Mouse (Mus musculus) stomach, embryonic 14.5 days (tissue): Measurements from ENCODE around the gene Il1r1. TPM values are rescaled to one million over a fixed set of nuclear protein-coding genes. Genes with fewer than 3 reads are reported as not detected.

ENCODE experiments used
- ATAC-seq: fragments of 200-750 bp; cut with Nextera tagmentation; 2 replicates; pipeline ENCODE4 v1.8.0; 2017; ENCODE audit warnings: low read depth, moderate TSS enrichment; ENCODE audit not compliant: insufficient number of reproducible peaks, insufficient read depth, low FRiP score
- H3K27ac ChIP-seq: fragments of 300-500 bp; sonication (generic); 2 replicates; pipeline ENCODE4 v1.5.1; 2014; ENCODE audit warnings: mild to moderate bottlenecking, low read length, moderate library complexity, mixed read lengths
- H3K27me3 ChIP-seq: fragments of 300-500 bp; sonication (generic); 2 replicates; pipeline ENCODE4 v1.6.1; 2014; ENCODE audit warnings: low read length, control low read depth, mixed read lengths; ENCODE audit not compliant: control insufficient read depth, insufficient read depth
- H3K36me3 ChIP-seq: fragments of 300-500 bp; sonication (generic); 2 replicates; pipeline ENCODE4 v1.6.1; 2014; ENCODE audit warnings: mild to moderate bottlenecking, control low read depth, low read length, moderate library complexity, mixed read lengths; ENCODE audit not compliant: control insufficient read depth, insufficient read depth
- H3K4me1 ChIP-seq: fragments of 300-500 bp; sonication (generic); 2 replicates; pipeline ENCODE4 v1.6.1; 2014; ENCODE audit warnings: low read length, control low read depth, mixed read lengths; ENCODE audit not compliant: control insufficient read depth, insufficient read depth
- H3K4me2 ChIP-seq: fragments of 300-500 bp; sonication (generic); replicated peaks from 2 replicates; pipeline ENCODE4 v1.6.1; 2014; ENCODE audit warnings: low read depth, low read length, control low read depth
- H3K4me3 ChIP-seq: fragments of 300-500 bp; sonication (generic); 2 replicates; pipeline ENCODE4 v1.5.1; 2014; ENCODE audit warnings: low read depth, low read length, control low read depth
- H3K9ac ChIP-seq: fragments of 300-500 bp; sonication (generic); replicated peaks from 2 replicates; pipeline ENCODE4 v1.6.1; 2014; ENCODE audit warnings: low read depth, mild to moderate bottlenecking, control low read depth, low read length, moderate library complexity, mixed read lengths
- H3K9me3 ChIP-seq: fragments of 300-500 bp; sonication (generic); 2 replicates; pipeline ENCODE4 v1.6.1; 2016; ENCODE audit warnings: low read depth, low read length, control low read depth; ENCODE audit not compliant: control insufficient read depth
- WGBS: fragments of 180-500 bp; shearing (Covaris S2); extraction: QIAGEN DNeasy Blood & Tissue Kit; methylation state at CpG from one replicate; pipeline ENCODE4 v1.1.7; 2014; 5-methylcytosine and 5-hydroxymethylcytosine counted together
- polyA plus RNA-seq: library from polyadenylated mRNA; unstranded; fragments of >200 nt; fragmentation: Nextera tagmentation; extraction: Ambion mirVana; gene quantifications from 2 replicates; pipeline ENCODE4 v1.2.1, GENCODE M21; 2014

Gene Il1r1
- polyA plus RNA-seq, 1 experiment from 2014 or later, result 8.3 TPM

- H3K9me3 ChIP-seq, result no peaks in the 10 kb centered on the region
- 90% methylated on average over 2 of the region's 2 CpGs for WGBS
- no peaks in the 10 kb centered on the region for H3K36me3 ChIP-seq
- H3K9ac ChIP-seq, result no peak overlapping the region
- H3K4me2 ChIP-seq, result no peak overlapping the region
- no peak overlapping the region for H3K4me3 ChIP-seq
- H3K27me3 ChIP-seq, result no peaks in the 10 kb centered on the region
- no peak overlapping the region for H3K27ac ChIP-seq
- peaks cover 9% of the 10 kb centered on the region for H3K4me1 ChIP-seq
- no peak for ATAC-seq
Observed at GRCm38 (mm10) chr1:40223591-40223990, 1.3 kb upstream of the Il1r1 start.

- 62% methylated on average over 2 of the region's 2 CpGs for WGBS
- no peaks in the 10 kb centered on the region for H3K36me3 ChIP-seq
- no peak overlapping the region for H3K4me3 ChIP-seq
- no peak for ATAC-seq
- no peaks in the 10 kb centered on the region for H3K9me3 ChIP-seq
- H3K4me1 ChIP-seq, result peaks cover 11% of the 10 kb centered on the region
- no peak overlapping the region for H3K9ac ChIP-seq
- H3K27ac ChIP-seq, result no peak overlapping the region; the same call in 1 of the 2 replicates
- H3K27me3 ChIP-seq, result no peaks in the 10 kb centered on the region
- H3K4me2 ChIP-seq, result peak overlapping the region; percentile 32; the same call in 1 of the 2 replicates
Observed at GRCm38 (mm10) chr1:40225580-40225979, 700 bp downstream of the Il1r1 start.

DNA sequence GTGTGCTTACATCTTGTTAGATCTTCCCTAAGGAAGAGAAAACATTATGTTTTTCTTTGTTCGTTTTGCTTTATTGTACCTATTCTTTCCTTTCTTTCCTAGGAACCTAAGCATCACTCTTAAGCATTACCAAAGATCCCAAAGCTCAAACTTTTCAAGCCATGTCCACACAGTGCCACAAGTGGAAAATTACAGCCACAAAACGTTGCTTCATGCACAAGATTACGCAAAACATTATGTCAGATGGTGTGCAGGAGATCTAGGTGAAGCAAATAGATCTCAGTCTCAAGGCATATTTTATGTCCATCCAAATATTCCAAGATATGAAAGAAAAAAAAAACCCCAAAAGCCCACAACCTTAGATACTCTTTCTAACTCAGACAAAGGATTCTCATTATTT is 4.2 kb downstream of the Il1r1 start:
- ATAC-seq, result no peak
- peaks cover 28% of the 10 kb centered on the region for H3K4me1 ChIP-seq
- H3K9ac ChIP-seq, result no peak overlapping the region
- no peak overlapping the region for H3K4me2 ChIP-seq
- no peak overlapping the region for H3K27ac ChIP-seq
- H3K36me3 ChIP-seq, result no peaks in the 10 kb centered on the region
- 86% methylated on average over 3 of the region's 3 CpGs for WGBS
- H3K4me3 ChIP-seq, result no peak overlapping the region
- no peaks in the 10 kb centered on the region for H3K27me3 ChIP-seq
- H3K9me3 ChIP-seq, result no peaks in the 10 kb centered on the region

DNA sequence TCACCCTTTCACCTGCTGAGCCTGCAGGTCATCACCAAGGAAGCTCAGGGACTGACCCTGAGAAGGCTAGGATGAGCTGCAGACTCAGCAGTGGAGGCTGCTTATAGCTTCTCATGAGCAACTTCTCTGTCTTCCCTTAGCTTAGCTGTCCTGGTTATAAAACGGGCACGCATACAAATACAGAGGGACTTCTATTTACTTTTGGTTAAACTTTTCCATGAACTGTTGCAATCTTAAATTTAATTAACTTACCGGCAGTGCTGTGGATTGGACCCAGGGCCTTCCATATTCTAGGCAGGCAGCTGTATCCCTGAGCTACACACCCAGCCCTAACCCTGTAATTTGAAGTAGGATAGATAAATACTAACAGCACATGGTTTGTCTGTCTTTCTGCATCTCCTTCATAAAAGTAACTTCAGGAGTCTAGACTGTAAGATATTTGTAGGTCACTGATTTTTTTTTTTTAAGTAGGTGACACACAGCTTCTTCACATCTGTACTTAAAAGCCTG is 4.9 kb downstream of the Il1r1 start:
- H3K36me3 ChIP-seq, result no peaks in the 10 kb centered on the region
- H3K4me2 ChIP-seq, result no peak overlapping the region
- H3K27me3 ChIP-seq, result no peaks in the 10 kb centered on the region
- H3K4me3 ChIP-seq, result no peak overlapping the region
- H3K4me1 ChIP-seq, result peaks cover 23% of the 10 kb centered on the region
- no peak overlapping the region for H3K9ac ChIP-seq
- 75% methylated on average over 3 of the region's 3 CpGs for WGBS
- no peak for ATAC-seq
- no peak overlapping the region for H3K27ac ChIP-seq
- no peaks in the 10 kb centered on the region for H3K9me3 ChIP-seq

DNA sequence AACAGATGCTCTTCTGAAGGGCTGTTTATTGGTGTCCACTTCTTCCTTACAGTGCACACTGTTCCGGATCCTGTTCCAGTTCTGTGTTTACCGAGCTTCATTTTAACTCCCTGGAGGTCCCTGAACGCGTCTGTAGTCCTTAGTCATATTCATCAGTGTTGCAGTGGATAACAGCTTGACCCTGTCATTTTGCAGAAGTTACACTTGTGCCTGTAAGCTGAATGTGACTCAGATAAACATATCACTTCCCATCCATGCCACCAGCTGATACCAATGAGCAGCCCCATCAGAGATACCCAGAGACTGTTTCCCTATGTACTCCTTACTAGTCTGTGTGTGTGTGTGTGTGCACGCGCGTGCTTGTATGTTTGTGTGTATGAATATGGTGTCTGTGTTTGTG is 5.5 kb downstream of the Il1r1 start:
- ATAC-seq, result 0 out of 2 replicates have a peak, but pooled peaks have one; percentile 30
- H3K4me3 ChIP-seq, result no peak overlapping the region
- no peak overlapping the region for H3K9ac ChIP-seq
- no peaks in the 10 kb centered on the region for H3K27me3 ChIP-seq
- WGBS, result 65% methylated on average over 7 of the region's 7 CpGs
- H3K4me1 ChIP-seq, result peaks cover 20% of the 10 kb centered on the region
- H3K4me2 ChIP-seq, result no peak overlapping the region
- H3K36me3 ChIP-seq, result no peaks in the 10 kb centered on the region
- no peak overlapping the region for H3K27ac ChIP-seq
- no peaks in the 10 kb centered on the region for H3K9me3 ChIP-seq

DNA sequence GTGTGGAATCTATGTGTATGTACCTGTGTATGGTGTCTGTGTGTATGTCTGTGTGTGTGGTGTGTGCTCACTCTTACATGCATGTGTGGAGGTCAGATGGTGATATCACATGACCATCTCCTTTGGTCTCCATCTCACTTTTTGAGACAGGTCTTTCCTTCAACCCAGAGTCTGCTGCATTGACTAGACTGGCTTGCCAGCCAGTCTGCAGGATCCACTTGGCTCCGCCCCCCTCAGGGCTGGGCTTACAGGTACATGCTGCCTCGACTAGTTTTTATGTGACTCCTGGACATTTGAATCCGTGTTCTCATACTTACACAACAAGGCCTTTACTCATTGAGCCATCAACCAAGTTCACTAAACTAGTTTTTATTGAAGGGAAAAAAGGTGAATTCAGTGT is 6.2 kb downstream of the Il1r1 start:
- WGBS, result 89% methylated on average over 3 of the region's 3 CpGs

GRCm38 (mm10) chr1:40233217-40233616 is 8.3 kb downstream of the Il1r1 start:
- Histone ChIP-seq H3K4me1 (peaks cover 23% of the 10 kb centered on the region), H3K4me3 (no peak overlapping the region), H3K36me3 (no peaks in the 10 kb centered on the region), H3K4me2 (no peak overlapping the region), H3K9ac (no peak overlapping the region), H3K27me3 (no peaks in the 10 kb centered on the region), H3K9me3 (no peaks in the 10 kb centered on the region), H3K27ac (peak overlapping the region; percentile 29)
- WGBS, result 17% methylated on average over 7 of the region's 7 CpGs
- peak; percentile 66; the same call in 1 of the 2 replicates for ATAC-seq

More for the DNA sequence above, 6.2 kb downstream of the Il1r1 start:
- H3K9me3 ChIP-seq, result no peaks in the 10 kb centered on the region
- no peaks in the 10 kb centered on the region for H3K36me3 ChIP-seq
- no peak overlapping the region for H3K9ac ChIP-seq
- H3K4me2 ChIP-seq, result no peak overlapping the region
- no peak overlapping the region for H3K4me3 ChIP-seq
- ATAC-seq, result no peak
- peaks cover 20% of the 10 kb centered on the region for H3K4me1 ChIP-seq
- H3K27ac ChIP-seq, result no peak overlapping the region
- H3K27me3 ChIP-seq, result no peaks in the 10 kb centered on the region

GRCm38 (mm10) chr1:40233621-40234020 is 8.7 kb downstream of the Il1r1 start:
- Histone ChIP-seq H3K27ac (peak overlapping the region; percentile 29), H3K4me3 (no peak overlapping the region), H3K36me3 (no peaks in the 10 kb centered on the region), H3K4me1 (peaks cover 23% of the 10 kb centered on the region), H3K9ac (no peak overlapping the region), H3K9me3 (no peaks in the 10 kb centered on the region), H3K4me2 (no peak overlapping the region), H3K27me3 (no peaks in the 10 kb centered on the region)
- no peak for ATAC-seq
- 60% methylated on average over 3 of the region's 3 CpGs for WGBS

DNA sequence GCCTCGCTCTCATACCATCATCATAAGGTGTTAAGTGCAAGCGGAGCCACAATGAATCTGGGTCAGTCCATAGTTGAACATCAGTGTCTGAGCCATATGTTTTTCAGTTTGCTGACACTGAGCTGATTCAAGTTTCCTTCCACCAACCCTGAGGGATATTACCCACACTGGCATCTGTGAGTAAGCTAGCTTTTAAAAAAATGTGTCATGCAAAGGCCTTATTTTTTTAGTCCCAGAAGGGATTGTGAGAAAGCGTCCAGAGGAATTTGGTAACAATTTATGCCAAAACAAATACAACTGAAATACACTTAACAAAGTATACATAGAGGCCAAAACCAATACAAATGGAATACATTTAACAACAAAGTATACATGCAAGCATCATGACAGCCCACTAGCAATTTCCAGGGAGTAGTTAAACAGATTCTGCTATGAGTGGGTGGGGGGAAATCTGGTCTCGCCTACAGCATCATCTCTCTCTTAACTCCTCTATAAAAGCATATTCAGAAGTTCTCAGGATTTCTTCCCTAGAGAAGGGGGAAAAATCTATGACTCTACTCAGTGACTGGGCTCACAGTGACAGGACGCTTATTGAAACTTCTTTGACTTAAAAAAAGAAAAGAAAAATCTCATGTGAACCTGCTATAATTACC is 10.8 kb downstream of the Il1r1 start:
- Histone ChIP-seq H3K9ac (no peak overlapping the region), H3K27ac (no peak overlapping the region), H3K9me3 (no peaks in the 10 kb centered on the region), H3K4me2 (no peak overlapping the region), H3K36me3 (no peaks in the 10 kb centered on the region), H3K4me1 (peaks cover 20% of the 10 kb centered on the region), H3K4me3 (no peak overlapping the region), H3K27me3 (no peaks in the 10 kb centered on the region)
- 90% methylated on average over 5 of the region's 5 CpGs for WGBS
- no peak for ATAC-seq
